Mouse (Mus musculus): ENCODE results near the gene Srebf1. TPM values are rescaled to one million over a fixed set of nuclear protein-coding genes. Genes with fewer than 3 reads are reported as not detected.

Srebf1 gene
- polyA plus RNA-seq, 1 experiment from 2014 or later, result 81.5 TPM

DNA sequence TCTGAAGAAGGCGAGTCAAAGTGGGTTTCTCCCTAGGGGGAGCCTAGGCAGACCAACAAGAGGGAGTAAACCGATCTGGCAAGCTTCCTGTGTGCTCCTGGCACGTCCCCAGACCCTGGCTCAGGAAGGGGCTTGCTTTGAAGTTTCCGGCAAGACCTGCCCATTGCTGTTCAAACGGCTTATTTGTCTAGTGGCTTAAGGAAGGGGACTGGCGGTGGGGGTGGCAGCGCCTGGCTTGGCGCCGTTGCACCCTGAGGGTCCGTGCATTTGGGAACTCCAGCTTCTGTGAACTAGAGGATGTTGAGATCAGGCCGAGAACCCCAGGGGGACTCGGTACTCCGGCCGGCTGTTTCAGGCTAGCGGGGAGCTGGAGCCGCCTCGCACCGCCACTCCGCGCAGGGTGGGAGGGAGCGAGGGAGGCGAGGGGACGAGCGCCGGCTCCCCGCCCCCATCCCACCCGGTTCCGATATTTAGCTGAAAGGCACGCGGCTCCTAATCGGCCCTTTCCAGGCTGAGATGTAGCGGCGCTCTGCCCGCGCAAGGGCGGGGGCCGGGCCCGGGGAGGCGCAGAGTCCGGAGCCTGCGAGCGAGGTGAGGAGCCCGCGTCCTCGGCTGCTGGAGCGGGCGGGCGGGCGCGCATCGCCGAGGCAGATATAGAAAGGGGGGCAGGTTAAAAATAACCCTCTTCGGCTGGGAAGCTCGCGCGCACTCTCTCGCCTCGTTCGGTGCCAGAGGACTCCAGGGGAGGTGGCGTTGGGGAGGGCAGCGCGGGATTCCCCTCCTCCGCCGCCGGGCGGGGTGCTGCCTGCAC is 46.8 kb downstream of the Srebf1 start:
- peaks cover 81% of the 10 kb centered on the region for H3K4me1 ChIP-seq
- peak overlapping the region; percentile 89 for H3K27ac ChIP-seq
- peak overlapping the region; percentile 100 for H3K4me2 ChIP-seq
- peak; percentile 59 for ATAC-seq (ENCODE audit: insufficient read depth, low FRiP score, low read depth)
- no peaks in the 10 kb centered on the region for H3K27me3 ChIP-seq (replicated peaks)
- H3K4me3 ChIP-seq (replicated peaks), result peak overlapping the region; percentile 63
- peak overlapping the region; percentile 52 for H3K9ac ChIP-seq
- WGBS, result under 1% methylated on average over 50 of the region's 66 CpGs
- H3K9me3 ChIP-seq, result no peaks in the 10 kb centered on the region
- no peaks in the 10 kb centered on the region for H3K36me3 ChIP-seq

DNA sequence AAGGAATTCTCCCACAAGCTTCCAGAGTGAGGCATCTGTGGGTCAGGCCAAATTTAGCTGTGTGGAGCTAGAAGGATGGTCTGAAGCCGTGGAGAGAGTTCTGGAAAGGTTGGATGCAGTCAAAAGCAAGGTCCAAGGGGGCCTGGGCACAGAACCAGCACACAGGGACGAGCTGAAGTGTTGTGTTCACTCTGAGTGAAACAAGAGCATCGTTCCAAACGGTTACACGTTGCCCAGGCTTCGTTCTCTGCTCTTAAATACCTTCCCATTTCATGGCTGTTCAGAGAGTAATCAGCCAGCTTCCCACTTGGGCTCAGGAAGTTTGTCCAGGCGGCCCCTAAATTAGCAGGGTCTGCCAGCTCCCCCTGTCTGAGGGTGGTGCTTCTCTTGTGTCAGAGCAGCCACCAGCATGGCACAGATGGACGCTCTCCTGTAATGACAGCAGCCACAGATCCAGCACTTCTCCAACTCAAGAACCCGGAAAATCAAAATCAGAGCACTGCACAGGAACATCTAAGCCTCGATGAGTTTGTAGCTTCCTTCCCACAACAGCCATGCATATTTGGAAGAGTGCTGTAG is 48.7 kb downstream of the Srebf1 start:
- H3K4me2 ChIP-seq, result no peak overlapping the region
- H3K9me3 ChIP-seq, result no peaks in the 10 kb centered on the region
- H3K9ac ChIP-seq, result no peak overlapping the region
- H3K27me3 ChIP-seq (replicated peaks), result no peaks in the 10 kb centered on the region
- peaks cover 85% of the 10 kb centered on the region for H3K4me1 ChIP-seq
- H3K36me3 ChIP-seq, result no peaks in the 10 kb centered on the region
- H3K27ac ChIP-seq, result no peak overlapping the region
- H3K4me3 ChIP-seq (replicated peaks), result no peak overlapping the region
- no peak for ATAC-seq (ENCODE audit: insufficient read depth, low FRiP score, low read depth)
- whole genome bisulfite sequencing, result 69% methylated on average over 10 of the region's 10 CpGs

DNA sequence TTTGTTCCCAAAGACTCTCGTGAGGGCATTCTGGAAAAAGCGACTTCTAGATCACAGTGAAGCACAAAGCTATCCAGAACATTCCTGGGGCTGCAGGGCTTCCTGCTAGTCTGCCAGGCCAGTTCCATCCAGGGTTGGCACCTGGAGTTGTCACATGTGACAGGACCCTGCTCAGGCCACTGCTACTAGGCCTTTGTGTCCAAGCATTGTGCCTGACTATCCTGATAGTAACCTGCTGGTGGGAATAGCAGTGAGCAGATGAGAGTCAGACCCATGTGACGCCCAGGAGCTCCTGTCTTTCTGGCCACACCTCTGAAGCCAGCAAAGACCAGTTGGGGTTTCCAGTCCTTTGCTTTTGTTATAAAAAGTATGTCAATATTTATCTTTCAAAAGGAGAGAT is 50.3 kb downstream of the Srebf1 start:
- no peak overlapping the region for H3K4me2 ChIP-seq
- peaks cover 85% of the 10 kb centered on the region for H3K4me1 ChIP-seq
- no peak overlapping the region; the same call in none of the 2 replicates for H3K27ac ChIP-seq

DNA sequence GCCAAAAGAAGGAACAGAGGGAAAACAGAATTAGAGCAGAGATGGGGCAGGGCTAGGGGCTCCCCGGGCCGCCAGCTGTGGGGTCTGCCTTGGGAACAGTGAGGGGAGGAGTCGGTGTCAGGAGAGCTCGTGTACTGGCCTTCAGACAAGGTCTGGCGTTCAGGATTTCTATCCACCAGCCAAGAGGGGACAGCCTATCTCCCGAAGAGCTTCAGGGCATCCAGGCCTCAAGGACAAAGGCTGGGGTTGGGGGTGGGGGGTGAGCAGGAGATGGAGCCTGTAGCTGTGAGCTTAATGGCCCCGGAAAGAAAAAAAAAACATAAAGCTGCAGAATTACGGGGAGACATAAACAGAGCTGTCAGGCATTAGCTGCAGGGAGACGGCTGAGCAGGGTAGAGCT is 53.6 kb downstream of the Srebf1 start:
- Histone ChIP-seq H3K9me3 (no peaks in the 10 kb centered on the region), H3K9ac (no peak overlapping the region), H3K4me3 (replicated peaks) (no peak overlapping the region), H3K4me1 (peaks cover 70% of the 10 kb centered on the region), H3K36me3 (no peaks in the 10 kb centered on the region), H3K27me3 (replicated peaks) (no peaks in the 10 kb centered on the region), H3K27ac (peak overlapping the region; percentile 49), H3K4me2 (no peak overlapping the region)
- ATAC-seq (ENCODE audit: insufficient read depth, low FRiP score, low read depth), result no peak
- 12% methylated on average over 9 of the region's 9 CpGs for WGBS

More for the DNA sequence above, 50.3 kb downstream of the Srebf1 start:
- H3K9me3 ChIP-seq, result no peaks in the 10 kb centered on the region
- H3K9ac ChIP-seq, result no peak overlapping the region
- ATAC-seq (ENCODE audit: insufficient read depth, low FRiP score, low read depth), result peak; percentile 18; the same call in 1 of the 2 replicates
- H3K27me3 ChIP-seq (replicated peaks), result no peaks in the 10 kb centered on the region
- 75% methylated on average over 3 of the region's 3 CpGs for WGBS
- no peak overlapping the region for H3K4me3 ChIP-seq (replicated peaks)
- H3K36me3 ChIP-seq, result no peaks in the 10 kb centered on the region

DNA sequence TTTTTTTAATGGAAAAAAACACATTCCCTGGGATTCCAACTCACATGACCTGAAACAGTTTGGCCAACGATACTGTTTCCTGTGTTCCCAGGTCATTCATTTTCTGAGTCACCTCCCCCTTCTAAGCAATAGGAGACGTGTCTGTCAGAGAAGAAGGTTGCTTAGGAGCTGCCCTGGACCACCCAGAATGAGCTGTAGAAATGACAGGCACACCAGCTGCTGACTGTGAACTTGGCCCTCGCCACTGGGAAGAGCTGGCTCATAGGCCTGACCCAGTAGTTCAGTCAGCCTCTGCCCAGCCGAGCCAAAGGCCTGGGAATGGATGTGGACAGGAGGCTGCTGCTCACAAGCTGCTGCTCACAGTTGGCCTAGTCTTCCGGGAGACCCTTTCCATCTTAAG is 57.3 kb downstream of the Srebf1 start:
- ATAC-seq (ENCODE audit: insufficient read depth, low FRiP score, low read depth), result no peak
- H3K4me2 ChIP-seq, result no peak overlapping the region
- whole genome bisulfite sequencing, result 41% methylated on average over 5 of the region's 5 CpGs
- peaks cover 77% of the 10 kb centered on the region for H3K4me1 ChIP-seq
- H3K9ac ChIP-seq, result no peak overlapping the region
- H3K9me3 ChIP-seq, result no peaks in the 10 kb centered on the region
- H3K27ac ChIP-seq, result peak overlapping the region; percentile 54; the same call in 1 of the 2 replicates
- no peaks in the 10 kb centered on the region for H3K27me3 ChIP-seq (replicated peaks)
- H3K36me3 ChIP-seq, result no peaks in the 10 kb centered on the region
- no peak overlapping the region for H3K4me3 ChIP-seq (replicated peaks)

DNA sequence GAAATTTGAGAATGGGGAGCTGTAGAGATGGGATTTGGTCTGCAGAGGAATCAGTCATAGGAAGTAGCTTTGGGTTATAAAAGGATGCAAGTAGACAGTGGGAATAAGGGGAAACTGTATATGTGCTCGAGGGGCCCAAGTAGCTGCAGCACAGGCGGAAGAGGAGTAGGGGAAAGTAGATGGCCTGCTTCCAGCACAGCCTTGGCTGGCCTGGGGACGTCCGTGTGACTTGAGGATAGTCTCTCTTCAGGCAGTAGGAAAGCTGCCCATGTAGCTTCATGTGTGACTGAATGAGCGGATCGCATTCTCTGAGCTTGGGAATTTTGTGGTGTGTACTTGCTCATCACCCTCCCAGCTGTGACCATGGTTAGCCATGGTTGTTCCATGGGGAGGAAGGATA is 57.9 kb downstream of the Srebf1 start:
- no peaks in the 10 kb centered on the region for H3K36me3 ChIP-seq
- H3K27me3 ChIP-seq (replicated peaks), result no peaks in the 10 kb centered on the region
- peak overlapping the region; percentile 54 for H3K27ac ChIP-seq
- no peak overlapping the region for H3K9ac ChIP-seq
- H3K4me2 ChIP-seq, result no peak overlapping the region
- H3K9me3 ChIP-seq, result no peaks in the 10 kb centered on the region
- H3K4me3 ChIP-seq (replicated peaks), result no peak overlapping the region
- ATAC-seq (ENCODE audit: insufficient read depth, low FRiP score, low read depth), result no peak
- 65% methylated on average over 6 of the region's 6 CpGs for WGBS
- H3K4me1 ChIP-seq, result peaks cover 75% of the 10 kb centered on the region

DNA sequence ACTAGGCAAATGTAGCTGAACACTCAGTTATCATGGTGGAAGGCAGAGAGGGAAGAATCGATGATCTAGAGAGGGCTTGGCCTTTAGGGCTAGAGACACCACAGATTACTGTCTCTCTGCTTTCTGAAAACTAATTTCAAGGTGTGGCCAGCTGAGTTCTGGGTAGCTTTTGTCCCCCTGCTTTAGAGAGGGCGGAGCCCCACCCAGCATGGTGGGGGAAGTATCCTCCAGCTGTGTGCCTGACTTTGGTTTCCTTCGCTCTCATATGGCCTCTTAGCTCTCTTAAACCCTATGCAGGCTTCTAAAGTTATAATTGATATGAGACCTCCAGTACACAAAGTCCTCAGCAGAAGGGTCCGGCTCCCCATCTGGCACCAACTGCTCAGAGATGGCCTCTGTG is 59.0 kb downstream of the Srebf1 start:
- 83% methylated on average over 4 of the region's 4 CpGs for WGBS
- Histone ChIP-seq H3K9ac (no peak overlapping the region), H3K4me1 (peaks cover 64% of the 10 kb centered on the region), H3K9me3 (no peaks in the 10 kb centered on the region), H3K27ac (0 out of 2 replicates have a peak overlapping the region, but pooled peaks have one; percentile 13), H3K36me3 (no peaks in the 10 kb centered on the region), H3K27me3 (replicated peaks) (no peaks in the 10 kb centered on the region), H3K4me2 (no peak overlapping the region), H3K4me3 (replicated peaks) (no peak overlapping the region)
- no peak for ATAC-seq (ENCODE audit: insufficient read depth, low FRiP score, low read depth)

DNA sequence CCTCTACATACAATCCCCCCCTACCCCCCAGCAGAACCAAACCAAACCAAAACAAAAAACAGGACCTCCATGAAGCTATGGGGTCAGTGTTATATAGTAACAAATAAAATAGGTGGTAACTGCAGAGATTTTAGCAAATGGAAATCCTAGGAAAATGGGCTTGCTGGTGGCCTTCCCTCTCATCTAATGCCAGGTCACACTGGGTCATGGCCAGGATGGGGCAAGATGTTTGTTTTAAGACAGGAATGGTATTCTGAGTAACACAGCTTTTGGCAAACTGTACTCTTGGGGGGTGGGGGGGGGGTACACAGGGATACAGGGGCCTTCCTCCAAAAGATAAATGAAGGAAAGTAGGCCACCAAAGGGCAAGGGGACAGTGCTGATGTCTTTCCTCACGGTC is 59.8 kb downstream of the Srebf1 start:
- 62% methylated on average over 1 of the region's 1 CpGs for WGBS
- no peaks in the 10 kb centered on the region for H3K9me3 ChIP-seq
- H3K4me1 ChIP-seq, result peaks cover 56% of the 10 kb centered on the region
- H3K4me2 ChIP-seq, result no peak overlapping the region
- H3K36me3 ChIP-seq, result no peaks in the 10 kb centered on the region
- H3K4me3 ChIP-seq (replicated peaks), result no peak overlapping the region
- no peak overlapping the region for H3K9ac ChIP-seq
- ATAC-seq (ENCODE audit: insufficient read depth, low FRiP score, low read depth), result no peak
- no peak overlapping the region for H3K27ac ChIP-seq
- H3K27me3 ChIP-seq (replicated peaks), result no peaks in the 10 kb centered on the region

DNA sequence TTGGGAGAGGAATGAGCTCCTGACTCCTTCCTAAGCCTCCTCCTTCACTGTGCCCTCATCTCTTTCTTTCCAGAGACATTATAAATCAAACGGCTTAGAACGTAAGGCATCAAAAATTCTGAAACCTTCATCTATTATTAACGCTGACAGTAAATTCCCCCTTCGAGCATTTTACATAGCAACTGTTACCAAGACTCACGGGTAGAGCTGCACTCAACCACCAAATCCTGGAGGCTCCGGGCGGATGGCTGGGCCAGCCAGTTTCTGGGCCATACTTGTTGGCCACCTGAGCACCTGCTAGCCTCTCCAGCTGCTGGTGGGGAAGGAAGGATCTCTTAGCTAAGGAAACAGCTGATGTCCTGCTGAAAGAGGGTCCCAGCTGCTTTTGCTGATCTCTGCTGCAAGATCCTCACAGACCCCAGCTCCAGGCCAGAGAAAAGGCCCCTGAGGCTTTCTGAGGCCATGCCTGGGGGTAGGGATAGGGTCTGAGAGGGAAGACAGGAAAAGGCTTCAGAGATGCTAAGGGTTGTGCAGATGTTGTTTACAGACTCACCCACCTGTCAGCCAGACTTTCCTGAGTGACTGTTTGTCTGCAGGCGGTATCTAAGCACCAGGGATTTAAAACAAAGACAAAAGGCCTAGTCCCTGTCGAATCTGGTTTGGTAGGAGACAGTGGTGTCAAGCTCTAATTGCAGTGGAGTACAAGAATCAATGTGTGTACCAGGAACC is 61.1 kb downstream of the Srebf1 start:
- Histone ChIP-seq H3K36me3 (no peaks in the 10 kb centered on the region), H3K9me3 (no peaks in the 10 kb centered on the region), H3K4me1 (peaks cover 51% of the 10 kb centered on the region), H3K27ac (no peak overlapping the region), H3K4me2 (no peak overlapping the region), H3K27me3 (replicated peaks) (no peaks in the 10 kb centered on the region), H3K9ac (no peak overlapping the region), H3K4me3 (replicated peaks) (no peak overlapping the region)
- ATAC-seq (ENCODE audit: insufficient read depth, low FRiP score, low read depth), result no peak
- WGBS, result 54% methylated on average over 9 of the region's 9 CpGs

DNA sequence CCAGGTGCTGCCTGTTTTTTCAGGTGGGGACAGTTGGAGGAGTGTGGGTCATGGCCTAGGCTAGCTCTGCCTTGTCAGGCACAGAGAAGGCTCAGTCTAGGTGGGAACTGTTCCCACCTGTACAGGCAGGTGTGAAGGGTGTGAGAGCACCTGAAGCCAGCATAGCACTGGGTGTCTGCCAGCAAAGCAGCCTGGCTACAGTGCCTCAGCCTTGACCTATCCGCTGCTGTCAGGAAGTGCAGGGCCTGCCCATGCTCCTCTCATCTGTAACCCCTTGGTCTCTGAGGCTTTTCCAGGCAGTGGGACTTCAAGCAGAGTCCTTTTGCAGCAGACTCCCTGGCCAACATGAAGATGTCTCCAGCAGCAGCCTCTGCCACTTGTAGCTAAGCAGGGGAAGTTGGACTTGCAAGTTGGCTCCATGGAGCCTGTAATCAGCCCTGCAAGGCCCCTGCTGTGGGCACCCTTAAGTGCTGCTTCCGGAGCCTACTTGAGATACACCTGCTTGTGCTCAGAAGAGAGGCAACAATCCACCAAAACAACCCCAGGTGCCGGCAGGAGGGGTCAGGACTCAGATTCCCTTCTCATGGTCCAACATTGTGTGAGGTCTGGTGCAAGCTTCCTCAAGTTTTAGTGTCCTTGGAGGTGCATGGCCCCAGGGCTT is 61.8 kb downstream of the Srebf1 start:
- WGBS, result 52% methylated on average over 3 of the region's 3 CpGs
- Histone ChIP-seq H3K4me2 (no peak overlapping the region), H3K36me3 (no peaks in the 10 kb centered on the region), H3K27me3 (replicated peaks) (no peaks in the 10 kb centered on the region), H3K4me1 (peaks cover 51% of the 10 kb centered on the region), H3K9me3 (no peaks in the 10 kb centered on the region), H3K9ac (no peak overlapping the region), H3K27ac (0 out of 2 replicates have a peak overlapping the region, but pooled peaks have one; percentile 21), H3K4me3 (replicated peaks) (no peak overlapping the region)
- no peak for ATAC-seq (ENCODE audit: insufficient read depth, low FRiP score, low read depth)

DNA sequence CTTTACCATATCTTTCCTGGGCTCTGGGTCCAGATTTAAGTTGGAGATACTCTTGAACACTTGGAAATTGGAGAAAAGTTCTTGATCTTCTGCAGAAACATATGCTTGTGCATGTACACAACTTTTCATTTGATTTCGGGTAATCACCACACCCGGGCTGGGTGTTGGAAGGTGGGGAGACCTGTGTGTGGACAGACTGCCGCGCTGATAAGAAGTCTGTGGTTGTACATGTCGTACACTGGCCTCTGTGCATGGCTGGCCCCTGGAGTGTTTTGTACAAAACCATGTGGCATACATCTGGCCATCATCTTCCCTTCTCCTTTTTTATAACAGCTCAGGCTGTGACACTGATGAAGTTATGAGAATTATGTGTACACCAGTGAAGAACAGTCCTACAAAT is 62.4 kb downstream of the Srebf1 start:
- Histone ChIP-seq H3K4me2 (no peak overlapping the region), H3K36me3 (no peaks in the 10 kb centered on the region), H3K4me3 (replicated peaks) (no peak overlapping the region), H3K27me3 (replicated peaks) (no peaks in the 10 kb centered on the region), H3K9ac (no peak overlapping the region), H3K4me1 (peaks cover 48% of the 10 kb centered on the region), H3K27ac (no peak overlapping the region), H3K9me3 (no peaks in the 10 kb centered on the region)
- whole genome bisulfite sequencing, result 72% methylated on average over 5 of the region's 5 CpGs
- peak; percentile 57; the same call in 1 of the 2 replicates for ATAC-seq (ENCODE audit: insufficient read depth, low FRiP score, low read depth)

Measured in stomach, embryonic 15.5 days (tissue).